Mouse (Mus musculus) frontal cortex, adult 2 months (tissue): ENCODE measurements around the gene Gm20388. TPM values are rescaled to one million over a fixed set of nuclear protein-coding genes. Genes with fewer than 3 reads are reported as not detected.

Experiments used
- DNase-seq, 2 experiments: peaks; one replicate each; pipeline ENCODE4 v3.0.0; 2022; ENCODE audit warnings: low spot score in 1 of 2; ENCODE audit errors: extremely low spot score in 1 of 2
- polyA plus RNA-seq: library from polyadenylated mRNA; depleted of rRNA; stranded (reverse); fragments of >200 nt; gene quantifications from 2 replicates; pipeline ENCODE4 v1.2.3, GENCODE M21; 2012

The Gm20388 gene
- polyA plus RNA-seq, 1 experiment = 22.2 TPM

DNA sequence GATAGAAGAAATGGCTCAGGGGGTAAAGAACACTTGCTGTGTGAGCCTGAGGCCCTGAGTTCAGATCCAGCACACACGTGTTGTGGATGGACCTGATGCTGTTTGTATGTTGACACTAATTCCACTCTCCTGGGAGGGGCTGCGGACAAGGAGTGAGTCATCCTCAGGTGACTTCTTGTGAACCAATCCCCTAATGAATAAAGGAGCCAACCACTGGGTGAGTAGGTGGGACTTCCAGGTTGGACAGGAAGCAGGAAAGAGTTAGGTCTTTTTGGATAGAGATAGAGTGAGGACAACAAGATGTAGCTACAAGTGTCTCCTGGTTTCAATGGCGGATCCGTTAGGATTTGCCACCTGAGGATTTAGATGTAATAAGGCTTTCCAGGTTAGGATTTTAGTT lies 3938.7 kb downstream of the Gm20388 start:
- DNase-seq = no peak

GRCm38 (mm10) chr8:123851590-123851989 lies 3940.9 kb downstream of the Gm20388 start:
- no peak for DNase-seq

DNA sequence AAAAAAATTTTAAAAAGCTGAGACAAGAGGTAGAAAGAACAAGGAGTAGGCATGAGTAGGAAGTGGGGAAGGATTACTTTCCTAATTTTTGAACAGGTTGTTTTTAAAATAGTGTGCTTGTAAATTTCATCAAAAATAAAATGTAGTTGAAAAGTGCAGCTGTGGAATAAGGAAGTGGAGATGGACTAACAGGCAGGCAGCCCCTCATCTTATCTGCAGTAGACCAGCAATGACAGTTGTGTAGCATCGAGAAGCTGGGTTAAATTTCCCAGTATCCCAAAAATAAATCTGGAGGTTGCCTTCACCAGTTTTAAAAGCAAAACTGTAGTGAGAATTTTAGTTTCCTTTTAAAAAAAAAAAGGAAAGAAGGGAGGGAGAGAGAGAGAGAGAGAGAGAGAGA lies 3943.6 kb downstream of the Gm20388 start:
- DNase-seq = no peak

DNA sequence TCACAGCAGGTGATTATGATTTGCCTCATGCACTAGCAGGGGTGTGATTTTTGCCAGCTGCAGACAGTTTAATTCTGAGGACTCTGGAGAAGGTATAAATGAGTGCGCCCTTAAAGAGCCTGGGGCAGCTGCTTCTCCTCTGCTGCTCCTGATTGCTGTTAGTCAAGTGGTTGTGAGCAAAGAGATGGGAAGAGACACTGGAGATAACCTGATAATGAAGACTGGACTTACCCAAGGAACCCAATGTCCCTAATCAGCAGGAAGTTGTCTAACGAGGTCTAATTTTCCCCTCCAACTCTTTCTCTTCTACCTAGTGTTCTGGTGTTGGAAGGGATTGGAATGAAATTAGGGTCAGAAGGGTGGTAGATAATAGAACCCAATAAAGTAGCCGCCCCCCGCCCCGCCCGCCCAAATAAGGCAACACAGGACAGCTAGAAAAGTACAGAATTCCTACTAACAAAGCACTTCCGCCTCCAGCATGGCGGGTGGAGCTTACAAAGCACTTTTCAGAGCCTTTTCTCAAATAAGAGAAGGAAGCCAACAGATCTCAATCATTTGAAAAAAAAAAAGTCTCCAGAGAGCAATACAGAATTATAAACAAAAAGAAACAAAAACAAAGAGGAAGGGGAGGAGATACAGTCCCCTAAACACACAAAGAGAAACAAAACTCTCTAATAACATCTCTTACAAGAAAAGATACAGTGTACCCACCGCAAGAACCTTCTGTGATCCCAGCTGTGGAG lies 3944.3 kb downstream of the Gm20388 start:
- no peak for DNase-seq

GRCm38 (mm10) chr8:123857361-123857760 lies 3946.7 kb downstream of the Gm20388 start:
- no peak for DNase-seq

DNA sequence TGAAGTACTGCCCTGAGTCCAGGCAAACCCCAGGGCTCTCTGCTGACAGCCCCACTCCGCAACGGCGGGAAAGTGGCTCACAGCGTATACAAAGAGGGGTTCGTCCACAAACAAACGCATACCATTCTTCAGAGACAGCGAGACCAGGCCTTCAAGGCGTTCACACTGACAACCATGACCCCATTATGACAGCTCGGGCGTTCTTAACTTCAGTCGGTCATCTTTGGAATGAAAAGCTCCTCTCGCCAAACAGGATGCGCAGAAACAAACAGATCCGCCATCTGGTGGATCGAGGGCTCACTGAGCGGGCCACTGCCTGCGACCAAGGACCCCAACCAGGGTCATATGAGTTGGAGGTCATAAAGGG lies 3947.9 kb downstream of the Gm20388 start:
- DNase-seq = no peak

DNA sequence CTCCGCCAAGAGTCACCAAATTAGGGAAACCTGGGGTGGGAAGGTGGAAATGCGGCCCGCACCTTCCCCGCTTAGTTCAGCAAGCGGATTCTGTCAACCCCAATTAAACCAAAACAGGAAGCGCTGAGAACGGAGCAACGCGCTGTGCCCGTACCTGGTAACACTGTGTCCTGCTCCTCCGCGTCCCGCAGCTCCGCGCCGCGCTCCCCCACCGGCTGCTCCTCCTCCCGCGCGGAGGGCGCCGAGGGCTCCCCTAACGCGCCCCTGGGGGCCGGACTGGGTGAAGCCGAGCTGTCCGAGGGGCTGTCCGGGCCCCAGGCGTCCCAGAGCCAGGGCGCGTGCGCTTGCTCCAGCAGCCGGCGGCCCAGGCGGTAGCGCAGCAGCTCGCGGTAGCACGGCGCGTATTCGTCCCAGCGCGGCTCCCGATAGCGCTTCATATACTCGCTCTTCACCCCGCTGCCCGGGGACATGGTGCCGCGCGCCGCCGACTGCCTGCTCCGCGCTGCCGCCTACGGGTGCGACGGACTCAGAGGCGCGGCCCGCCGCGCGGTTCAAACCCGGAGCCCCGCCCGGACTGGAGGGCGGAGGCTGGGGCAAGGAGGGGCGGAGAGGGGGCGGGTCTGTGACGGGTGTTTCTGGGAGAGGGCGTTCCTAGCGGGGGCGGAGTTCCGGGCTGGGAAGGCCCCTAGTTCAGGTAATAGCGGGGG lies 3948.5 kb downstream of the Gm20388 start:
- peak; percentile 78 to 91 for DNase-seq

- DNase-seq = peak in 1 of 2 experiments; percentile 72
Observed at GRCm38 (mm10) chr8:123859648-123860259, 3949.1 kb downstream of the Gm20388 start, which contains the start of gene Ccsap. Gene Ccsap (minus strand): TSS chr8:123860209.

DNA sequence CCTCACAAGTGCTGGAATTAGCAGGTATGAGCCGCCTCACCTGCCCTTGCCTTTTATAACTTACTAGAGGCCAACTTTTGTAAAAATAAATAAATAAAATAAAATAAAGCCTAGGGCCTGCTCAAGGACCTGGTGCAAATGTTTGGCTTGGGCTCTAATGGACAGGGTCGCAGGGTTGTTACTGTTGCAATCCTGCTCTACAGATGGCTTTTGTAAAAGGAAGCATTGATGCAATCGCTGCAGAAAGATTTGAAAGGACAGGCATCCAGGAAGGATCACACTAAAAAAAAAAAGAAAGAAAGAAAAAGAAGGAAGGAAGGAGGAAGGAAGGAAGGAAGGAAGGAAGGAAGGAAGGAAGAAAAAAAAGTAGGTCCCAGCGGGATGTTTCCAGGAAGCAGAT lies 3949.7 kb downstream of the Gm20388 start:
- DNase-seq = no peak

GRCm38 (mm10) chr8:123865786-123866185 lies 3955.1 kb downstream of the Gm20388 start:
- DNase-seq = no peak

DNA sequence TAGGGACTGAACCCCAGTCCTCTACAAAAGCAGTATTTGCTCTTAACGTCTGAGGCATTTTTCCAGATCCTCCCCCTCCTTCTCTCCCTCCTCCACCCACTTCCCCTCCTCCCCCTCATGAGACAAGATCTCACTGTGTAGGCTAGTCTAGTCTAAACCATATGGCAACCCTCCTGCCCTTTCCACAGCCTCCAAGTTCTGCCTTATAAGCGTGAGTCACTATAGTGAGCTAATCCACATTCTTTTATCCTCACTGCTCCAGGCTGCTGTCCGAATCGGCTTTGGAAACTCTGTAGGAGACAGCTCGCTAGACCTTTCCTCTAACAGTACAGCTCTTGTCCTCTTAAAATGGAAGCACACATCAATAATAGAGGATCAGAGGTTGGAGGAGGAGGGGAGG lies 3956.3 kb downstream of the Gm20388 start:
- no peak for DNase-seq

DNA sequence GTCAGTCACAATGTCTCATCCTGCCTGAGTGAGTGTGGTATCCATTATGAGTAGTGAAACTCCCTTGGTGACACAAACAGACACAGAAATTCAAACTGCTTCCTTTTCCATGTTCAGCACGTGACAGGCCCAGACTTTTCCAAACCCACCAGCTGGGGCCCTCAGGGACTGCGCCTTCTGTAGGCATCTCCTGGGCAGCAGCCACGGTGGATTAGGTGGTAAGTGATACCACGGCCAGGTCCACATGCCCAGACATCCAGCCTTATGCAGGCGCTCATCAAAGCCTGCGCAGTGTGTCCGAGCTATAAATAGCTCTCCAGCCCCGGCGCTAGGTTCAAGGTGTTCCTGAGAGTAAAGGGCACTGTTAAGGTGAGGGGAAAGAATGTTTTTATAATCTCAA lies 3961.4 kb downstream of the Gm20388 start:
- DNase-seq = no peak

DNA sequence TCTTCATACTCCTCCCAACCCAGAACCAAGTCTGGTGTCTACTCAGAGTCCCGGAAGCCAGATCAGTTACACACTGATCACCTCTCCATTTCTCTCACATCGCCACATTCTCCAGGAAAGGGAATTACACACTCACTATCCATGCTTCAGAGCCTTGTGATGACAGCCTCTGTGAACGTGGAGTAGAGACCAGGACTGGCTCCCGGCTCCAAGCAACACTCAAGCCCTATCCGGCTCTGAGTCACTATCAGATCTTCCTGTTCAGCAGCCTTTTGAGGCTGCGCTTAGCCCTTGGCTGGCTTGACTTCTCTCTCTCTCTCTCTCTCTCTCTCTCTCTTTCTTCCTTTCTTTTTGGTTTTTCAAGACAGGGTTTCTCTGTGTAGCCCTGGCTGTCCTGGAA lies 3962.7 kb downstream of the Gm20388 start:
- no peak for DNase-seq

DNA sequence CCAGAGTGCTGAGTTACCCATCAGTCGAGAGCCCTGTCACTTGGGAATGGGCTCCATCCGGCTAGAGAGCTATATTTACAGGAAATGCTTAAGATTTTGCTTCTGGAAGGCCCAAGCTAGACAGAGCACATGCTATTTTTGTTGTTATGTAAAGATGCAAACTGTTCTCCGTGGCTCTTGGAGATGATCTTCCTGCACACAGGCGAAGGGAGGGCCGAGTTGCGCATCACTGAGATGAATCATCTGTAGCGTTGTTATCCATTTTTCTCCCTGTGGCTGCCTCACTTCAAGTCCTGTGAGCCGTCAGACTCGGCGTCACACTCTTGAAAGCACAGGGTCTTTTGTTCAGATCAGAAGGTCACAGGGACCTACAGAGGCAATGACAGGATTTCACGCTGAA lies 3963.7 kb downstream of the Gm20388 start:
- DNase-seq = peak; percentile 70 to 76

DNA sequence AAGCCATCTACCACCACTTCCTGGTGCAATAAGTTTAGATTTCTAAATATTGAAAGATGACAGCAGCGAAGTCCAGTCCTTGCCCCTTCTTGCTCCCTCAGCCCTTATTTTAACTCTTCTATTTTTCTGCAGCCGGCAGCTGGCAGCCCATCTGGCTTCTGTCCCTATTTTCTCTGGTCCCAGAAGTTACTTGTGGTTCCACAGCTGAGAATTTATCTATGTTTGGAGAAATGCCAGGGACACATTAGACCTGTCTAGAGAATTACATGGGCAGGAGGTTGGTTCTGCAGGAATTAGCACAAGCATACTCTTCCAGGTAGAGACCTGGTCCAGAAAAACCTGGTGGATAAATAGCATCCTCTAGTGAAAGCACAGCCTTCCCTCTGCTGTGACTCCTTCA lies 3967.2 kb downstream of the Gm20388 start:
- DNase-seq = peak in 1 of 2 experiments; percentile 57

- DNase-seq = peak; percentile 88
Observed at GRCm38 (mm10) chr8:123880271-123880670, 3969.6 kb downstream of the Gm20388 start.

- peak in 1 of 2 experiments; percentile 40 for DNase-seq
Observed at GRCm38 (mm10) chr8:123880821-123881350, 3970.2 kb downstream of the Gm20388 start.

GRCm38 (mm10) chr8:123882412-123882811 lies 3971.8 kb downstream of the Gm20388 start:
- no peak for DNase-seq

DNA sequence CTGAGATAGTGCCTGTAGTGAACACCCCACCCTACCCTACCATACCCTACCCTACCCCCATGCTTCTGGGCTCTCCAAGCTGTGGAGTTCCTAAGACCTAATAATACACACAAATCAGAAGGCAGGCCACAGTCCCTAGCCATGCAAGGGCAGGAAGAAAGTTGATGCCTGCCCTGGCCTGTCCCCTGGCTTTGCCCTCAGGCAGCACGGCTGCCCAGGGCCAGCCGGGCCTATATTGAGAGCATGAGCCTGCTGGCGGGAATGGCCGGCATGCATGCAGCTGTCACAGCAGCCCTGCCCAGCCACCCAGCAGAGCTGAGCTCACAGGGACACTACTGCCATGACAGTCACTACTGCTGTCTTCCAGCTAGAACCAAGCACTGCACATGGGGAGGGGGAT lies 3972.5 kb downstream of the Gm20388 start:
- DNase-seq = no peak

DNA sequence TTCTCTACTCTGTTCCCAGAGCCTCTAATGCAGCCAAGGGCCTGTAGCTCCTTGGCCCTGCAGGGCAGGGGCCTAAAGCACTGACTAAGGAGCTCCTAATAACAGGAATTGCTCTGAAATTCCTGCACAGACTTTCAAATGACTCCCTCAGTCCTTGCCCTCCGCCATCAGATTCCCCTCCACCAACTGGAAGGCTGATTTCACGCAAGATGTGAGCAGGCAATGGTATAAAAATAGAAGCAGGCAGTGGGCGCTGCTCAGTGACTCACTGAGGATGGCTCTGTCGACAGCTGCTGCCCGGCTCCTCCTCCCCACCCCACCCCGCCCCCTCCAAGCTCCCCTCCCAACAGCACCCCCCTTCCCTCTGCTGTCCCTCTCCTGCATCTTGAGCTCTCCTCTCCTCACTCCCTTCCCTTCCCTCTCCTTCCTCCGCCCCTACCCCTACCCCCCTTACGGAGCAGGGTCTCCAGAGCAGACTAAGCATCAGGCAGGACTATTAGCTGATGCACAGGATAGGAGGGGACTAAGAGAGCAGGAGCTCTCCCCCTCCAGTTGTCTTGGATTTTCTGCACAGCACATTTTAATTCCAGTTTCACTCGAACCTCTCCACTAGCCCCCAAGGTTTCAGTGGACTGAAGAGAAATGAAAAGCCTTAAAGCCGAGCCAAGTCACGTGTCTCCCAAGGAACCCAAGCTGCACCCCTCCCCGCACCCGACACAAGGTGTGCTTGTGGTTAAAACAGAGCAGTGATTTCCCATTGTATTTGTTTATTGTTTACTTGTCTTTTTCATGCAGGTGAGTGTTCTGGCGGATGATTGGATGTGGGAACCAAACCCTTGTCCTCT lies 3974.3 kb downstream of the Gm20388 start:
- peak; percentile 84 to 91 for DNase-seq
